Mouse (Mus musculus) kidney, adult 2 months (tissue): ENCODE results near the gene Kctd15.

Experiments
- CTCF ChIP-seq: fragments of 200-500 bp; conservative IDR thresholded peaks from 2 replicates; pipeline ENCODE4 v1.5.1; 2011; ENCODE audit warnings: low read depth, mild to moderate bottlenecking, control low read depth, low read length, moderate library complexity, mixed read lengths; ENCODE audit not compliant: insufficient read depth, insufficient read length
- POLR2A ChIP-seq: fragments of 200-500 bp; IDR thresholded peaks from one replicate; pipeline ENCODE4 v1.6.1; 2011; ENCODE audit warnings: low read depth, low read length, control low read depth

- TF ChIP-seq CTCF (no peak), POLR2A (no peak)
Observed at GRCm38 (mm10) chr7:34629702-34630210, 26.8 kb downstream of the Kctd15 start.
